Mouse (Mus musculus) heart, embryonic 13.5 days (tissue): Measurements from ENCODE around the gene Anapc11. TPM values are rescaled to one million over a fixed set of nuclear protein-coding genes. Genes with fewer than 3 reads are reported as not detected.
A peak's percentile ranks its signal among the peaks of the same experiment; 100 is the strongest.
"Not testable (repeated sequence)": the region's sequence is repeated elsewhere in the genome, so short reads cannot be mapped to it uniquely, and the experiment has no call there.

Experiments used
- ATAC-seq: fragments of 200-750 bp; cut with Nextera tagmentation; 2 replicates; pipeline ENCODE4 v1.8.0; 2017; ENCODE audit warnings: moderate TSS enrichment; ENCODE audit not compliant: insufficient number of reproducible peaks, low FRiP score, low TSS enrichment; ENCODE audit errors: extremely low read depth
- H3K27ac ChIP-seq: fragments of 300-500 bp; sonication (generic); replicated peaks from 2 replicates; pipeline ENCODE4 v1.5.1; 2015; ENCODE audit warnings: moderate library complexity, mild to moderate bottlenecking, inconsistent platforms
- H3K27me3 ChIP-seq: fragments of 300-500 bp; sonication (generic); replicated peaks from 2 replicates; pipeline ENCODE4 v1.6.1; 2015; ENCODE audit warnings: mild to moderate bottlenecking, inconsistent platforms
- H3K36me3 ChIP-seq: fragments of 300-500 bp; sonication (generic); 2 replicates; pipeline ENCODE4 v1.6.1; 2015; ENCODE audit warnings: mild to moderate bottlenecking, inconsistent platforms
- H3K4me1 ChIP-seq: fragments of 300-500 bp; sonication (generic); 2 replicates; pipeline ENCODE4 v1.6.1; 2015; ENCODE audit warnings: inconsistent platforms
- H3K4me2 ChIP-seq: fragments of 300-500 bp; sonication (generic); 2 replicates; pipeline ENCODE4 v1.6.1; 2015; ENCODE audit warnings: inconsistent platforms, mild to moderate bottlenecking, moderate library complexity
- H3K4me3 ChIP-seq: fragments of 300-500 bp; sonication (generic); 2 replicates; pipeline ENCODE4 v1.5.1; 2015; ENCODE audit warnings: moderate library complexity, mild to moderate bottlenecking, inconsistent platforms
- H3K9ac ChIP-seq: fragments of 300-500 bp; sonication (generic); 2 replicates; pipeline ENCODE4 v1.6.1; 2015; ENCODE audit warnings: inconsistent platforms, mild to moderate bottlenecking, moderate library complexity
- H3K9me3 ChIP-seq: fragments of 300-500 bp; sonication (generic); 2 replicates; pipeline ENCODE4 v1.6.1; 2016; ENCODE audit warnings: inconsistent platforms
- WGBS: fragments of 180-500 bp; shearing (Covaris S2); methylation state at CpG from one replicate; pipeline ENCODE4 v1.1.7; 2015; ENCODE audit warnings: mixed read lengths; 5-methylcytosine and 5-hydroxymethylcytosine counted together
- polyA plus RNA-seq: library from polyadenylated mRNA; unstranded; fragments of >200 nt; fragmentation: Nextera tagmentation; extraction: Ambion mirVana; gene quantifications from 2 replicates; pipeline ENCODE4 v1.2.1, GENCODE M21; 2015

Anapc11 gene
- polyA plus RNA-seq, 1 experiment from 2014 or later: 174 TPM

DNA sequence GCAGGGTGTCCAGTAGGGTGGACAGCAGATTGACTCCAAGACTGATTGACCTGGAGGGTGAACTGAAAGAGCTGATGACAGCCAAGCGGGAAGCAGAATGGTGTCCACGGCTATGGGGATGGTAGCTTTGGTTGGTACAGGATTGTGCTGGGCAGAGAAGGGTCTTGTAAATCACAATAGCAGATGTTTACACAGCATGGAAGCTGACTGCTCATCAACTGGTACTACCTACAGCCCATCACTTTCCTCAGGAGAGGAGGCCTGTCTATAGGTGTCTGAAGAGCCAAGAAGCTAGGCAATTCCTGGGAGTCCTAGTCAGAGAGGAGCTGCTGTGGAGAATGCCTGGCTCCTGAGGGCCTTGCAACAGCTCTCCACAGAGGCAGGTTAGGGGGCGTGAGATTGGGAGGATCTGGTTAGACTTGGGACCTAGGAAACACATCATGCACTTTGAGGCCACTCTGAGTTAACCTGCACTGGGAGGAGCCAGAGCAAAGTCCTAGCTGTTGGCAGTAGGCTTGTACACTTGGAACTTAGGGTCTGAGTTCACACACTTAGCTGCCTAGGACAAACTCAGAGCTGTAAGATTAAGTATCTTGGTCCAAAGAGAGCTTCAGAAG lies 21.7 kb upstream of the Anapc11 start:
- H3K9ac ChIP-seq: 0 out of 2 replicates have a peak overlapping the region, but pooled peaks have one; percentile 24
- no peaks in the 10 kb centered on the region for H3K9me3 ChIP-seq
- H3K4me1 ChIP-seq: peaks cover 42% of the 10 kb centered on the region
- H3K4me2 ChIP-seq: no peak overlapping the region
- 77% methylated on average over 3 of the region's 3 CpGs for WGBS
- ATAC-seq: no peak
- H3K27ac ChIP-seq: no peak overlapping the region
- no peak overlapping the region for H3K4me3 ChIP-seq
- H3K27me3 ChIP-seq: no peaks in the 10 kb centered on the region
- H3K36me3 ChIP-seq: peaks cover 38% of the 10 kb centered on the region

DNA sequence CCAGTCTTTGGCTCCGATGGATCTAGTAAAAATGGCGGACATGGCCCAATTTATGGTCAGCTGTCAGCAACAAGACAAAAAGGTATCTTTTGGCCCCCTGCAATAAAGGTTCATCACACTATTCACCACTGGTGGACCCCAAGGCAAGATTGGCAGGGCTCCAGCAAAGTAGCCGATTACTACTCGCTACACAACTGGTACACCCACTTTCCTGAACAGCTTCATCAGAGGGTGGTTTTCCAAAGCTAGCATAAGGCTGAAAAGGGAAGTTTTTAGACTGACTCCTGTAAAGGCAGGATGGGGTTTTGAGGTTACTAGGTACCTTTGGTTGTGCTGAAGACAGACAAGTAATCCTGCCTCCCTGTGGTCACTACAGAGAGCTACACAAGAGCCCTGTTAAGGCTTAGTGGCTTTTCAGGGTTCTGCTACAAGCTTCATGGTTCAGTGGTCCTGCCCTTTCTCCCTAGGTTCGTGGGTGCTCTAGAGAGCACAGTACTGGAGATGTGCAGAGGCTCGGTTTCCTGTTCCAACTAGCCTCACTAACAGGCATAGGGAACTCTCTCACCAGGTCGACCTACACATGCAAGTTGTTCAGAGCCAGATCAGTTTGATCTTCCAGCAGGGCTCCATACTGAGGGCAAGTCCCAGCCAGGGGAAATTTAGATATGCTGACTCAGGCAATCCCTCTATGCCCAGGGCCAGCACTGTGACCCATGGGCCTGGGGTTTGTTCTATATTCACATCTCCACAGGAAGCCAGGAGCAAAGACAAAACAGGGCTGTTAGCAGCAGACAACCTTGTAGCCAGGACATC lies 20.8 kb upstream of the Anapc11 start:
- Histone ChIP-seq H3K4me2 (no peak overlapping the region), H3K27me3 (no peaks in the 10 kb centered on the region), H3K4me3 (no peak overlapping the region), H3K27ac (no peak overlapping the region), H3K9me3 (no peaks in the 10 kb centered on the region), H3K9ac (no peak overlapping the region), H3K36me3 (peaks cover 38% of the 10 kb centered on the region), H3K4me1 (peaks cover 43% of the 10 kb centered on the region)
- ATAC-seq: no peak
- 86% methylated on average over 7 of the region's 7 CpGs for WGBS

DNA sequence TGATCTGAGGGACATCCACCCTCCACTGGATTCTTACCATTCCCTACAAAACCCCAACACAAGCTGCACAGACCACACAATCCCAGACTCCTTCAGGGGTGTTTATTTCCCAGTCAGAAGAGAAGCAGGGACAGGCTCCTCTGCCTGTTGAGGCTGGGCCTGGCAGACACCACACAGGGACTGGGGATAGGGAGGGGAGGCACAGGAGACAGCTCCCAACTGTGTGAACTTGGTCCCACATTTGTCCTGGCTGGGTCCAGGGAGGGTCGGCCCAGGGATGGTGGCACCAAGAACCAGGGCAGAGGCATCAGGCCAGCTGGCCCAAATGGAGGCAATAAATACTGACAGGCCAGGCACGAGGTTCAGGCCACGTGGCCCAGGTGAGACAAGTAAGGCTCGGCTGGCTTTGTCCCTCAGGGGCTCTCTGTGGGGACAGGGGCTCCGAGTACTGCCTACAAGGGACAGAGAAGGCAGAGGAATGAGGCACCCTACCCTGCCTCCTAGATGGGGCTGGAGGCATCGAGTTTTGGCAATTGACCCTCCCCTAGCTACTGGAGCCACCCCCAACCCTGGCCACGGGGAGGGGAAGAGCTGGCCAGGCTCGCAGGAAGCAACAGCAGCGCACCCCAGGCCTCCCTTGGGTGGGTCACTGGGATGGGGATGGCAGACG lies 20.1 kb upstream of the Anapc11 start:
- 80% methylated on average over 10 of the region's 10 CpGs for WGBS
- no peak for ATAC-seq
- Histone ChIP-seq H3K27ac (no peak overlapping the region), H3K4me2 (no peak overlapping the region), H3K27me3 (no peaks in the 10 kb centered on the region), H3K36me3 (peaks cover 42% of the 10 kb centered on the region), H3K9me3 (no peaks in the 10 kb centered on the region), H3K9ac (peak overlapping the region; percentile 98), H3K4me1 (peaks cover 45% of the 10 kb centered on the region), H3K4me3 (no peak overlapping the region)

DNA sequence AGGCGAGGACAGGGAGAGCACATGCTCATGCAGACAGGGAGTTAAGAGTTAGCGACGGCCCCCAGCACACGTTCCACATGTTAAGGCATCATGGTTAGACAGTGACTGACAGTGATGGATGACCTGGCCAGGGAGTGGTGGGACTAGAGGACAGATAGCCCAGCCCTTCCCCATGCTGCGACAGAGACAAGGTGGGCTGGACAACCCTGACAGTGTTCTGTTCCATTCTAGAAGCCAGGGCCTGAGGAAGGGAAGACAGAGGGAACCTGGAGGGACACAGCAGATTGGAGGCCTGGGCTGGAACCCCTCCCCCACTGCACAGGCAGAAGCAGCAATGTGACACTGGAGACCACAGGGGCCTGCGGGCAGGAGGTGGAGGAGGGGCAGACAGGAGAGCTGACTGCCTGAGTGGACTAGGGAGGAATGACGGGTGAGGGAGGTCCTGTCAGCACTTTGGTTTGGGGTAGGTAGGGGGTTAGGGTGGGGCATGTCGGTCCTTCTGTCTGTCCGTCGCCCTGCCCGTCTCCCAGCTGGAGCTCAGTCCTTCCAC lies 19.5 kb upstream of the Anapc11 start:
- peak overlapping the region; percentile 98 for H3K9ac ChIP-seq
- peaks cover 44% of the 10 kb centered on the region for H3K4me1 ChIP-seq
- no peak for ATAC-seq
- peaks cover 1% of the 10 kb centered on the region; the same call in 1 of the 2 replicates for H3K9me3 ChIP-seq
- H3K4me2 ChIP-seq: no peak overlapping the region
- no peaks in the 10 kb centered on the region for H3K27me3 ChIP-seq
- H3K4me3 ChIP-seq: peak overlapping the region; percentile 96; the same call in 1 of the 2 replicates
- 64% methylated on average over 11 of the region's 11 CpGs for WGBS
- H3K36me3 ChIP-seq: peaks cover 47% of the 10 kb centered on the region
- no peak overlapping the region for H3K27ac ChIP-seq

DNA sequence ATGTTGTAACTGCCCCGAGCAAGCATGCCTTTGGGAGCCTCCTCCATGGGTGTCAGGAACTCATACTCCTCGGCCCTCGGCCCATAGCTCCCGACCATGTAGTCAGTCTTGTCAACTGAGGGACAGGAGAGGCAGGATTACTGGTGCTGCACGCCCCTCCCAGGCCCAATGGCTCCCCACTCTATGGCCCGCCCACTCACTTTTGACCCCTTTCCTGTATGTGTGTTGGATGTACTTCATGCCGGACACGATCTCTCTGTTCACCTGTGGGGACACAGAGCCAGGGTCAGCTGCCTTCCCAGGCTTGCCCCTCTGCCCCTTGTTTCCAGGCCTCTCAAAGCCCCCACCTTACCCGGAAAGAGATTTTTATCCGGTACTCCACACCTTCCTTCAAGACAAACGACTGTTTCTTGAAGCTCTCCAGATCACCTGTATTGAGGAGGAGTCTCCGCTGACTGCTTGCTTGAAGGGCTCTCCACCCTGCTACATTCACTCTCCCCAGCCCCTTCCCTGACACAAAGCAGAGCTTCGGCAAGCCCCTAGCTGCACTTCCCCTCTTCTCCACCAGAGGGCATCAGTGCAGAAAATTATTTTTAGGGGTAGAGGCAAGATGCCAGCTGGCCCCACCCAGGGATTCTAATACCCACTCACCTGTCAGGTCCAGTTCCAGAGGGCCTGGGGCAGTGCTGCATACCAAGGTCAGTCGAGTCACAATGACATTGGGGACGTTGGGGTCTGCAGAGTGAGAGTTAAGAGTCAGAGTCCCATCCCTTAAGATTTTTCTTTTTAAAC lies 18.7 kb upstream of the Anapc11 start:
- peak overlapping the region; percentile 98 for H3K9ac ChIP-seq
- peaks cover 55% of the 10 kb centered on the region for H3K36me3 ChIP-seq
- H3K27ac ChIP-seq: peak overlapping the region; percentile 94
- WGBS: 44% methylated on average over 15 of the region's 15 CpGs
- H3K4me2 ChIP-seq: peak overlapping the region; percentile 88
- H3K4me3 ChIP-seq: peak overlapping the region; percentile 96
- no peak for ATAC-seq
- no peaks in the 10 kb centered on the region for H3K27me3 ChIP-seq
- H3K9me3 ChIP-seq: peaks cover 5% of the 10 kb centered on the region
- peaks cover 36% of the 10 kb centered on the region for H3K4me1 ChIP-seq

DNA sequence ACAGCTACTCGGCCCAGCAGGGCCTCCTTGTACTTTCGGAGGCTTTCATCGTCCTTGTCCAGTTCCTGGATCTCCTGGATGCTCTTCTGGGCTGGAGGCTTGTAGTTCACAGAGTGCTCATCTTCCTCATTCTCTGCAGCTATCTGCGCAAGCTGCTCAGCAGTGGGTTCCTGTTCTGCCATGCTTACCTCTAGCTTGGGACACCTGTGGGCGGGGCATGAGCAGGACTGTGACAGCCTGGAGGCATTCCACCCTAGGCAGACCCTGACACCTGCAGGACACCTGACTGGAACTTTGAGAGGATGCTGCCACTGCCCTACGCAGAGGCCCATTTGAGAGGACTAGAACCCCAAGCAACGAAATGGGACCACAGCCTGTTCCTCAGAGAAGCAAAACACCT lies 18.0 kb upstream of the Anapc11 start:
- H3K27me3 ChIP-seq: no peaks in the 10 kb centered on the region
- peaks cover 5% of the 10 kb centered on the region for H3K9me3 ChIP-seq
- H3K4me2 ChIP-seq: peak overlapping the region; percentile 88
- H3K27ac ChIP-seq: peak overlapping the region; percentile 94
- H3K4me3 ChIP-seq: peak overlapping the region; percentile 96
- peaks cover 60% of the 10 kb centered on the region for H3K36me3 ChIP-seq
- peaks cover 33% of the 10 kb centered on the region for H3K4me1 ChIP-seq
- ATAC-seq: no peak
- H3K9ac ChIP-seq: peak overlapping the region; percentile 98
- WGBS: 52% methylated on average over 7 of the region's 7 CpGs

DNA sequence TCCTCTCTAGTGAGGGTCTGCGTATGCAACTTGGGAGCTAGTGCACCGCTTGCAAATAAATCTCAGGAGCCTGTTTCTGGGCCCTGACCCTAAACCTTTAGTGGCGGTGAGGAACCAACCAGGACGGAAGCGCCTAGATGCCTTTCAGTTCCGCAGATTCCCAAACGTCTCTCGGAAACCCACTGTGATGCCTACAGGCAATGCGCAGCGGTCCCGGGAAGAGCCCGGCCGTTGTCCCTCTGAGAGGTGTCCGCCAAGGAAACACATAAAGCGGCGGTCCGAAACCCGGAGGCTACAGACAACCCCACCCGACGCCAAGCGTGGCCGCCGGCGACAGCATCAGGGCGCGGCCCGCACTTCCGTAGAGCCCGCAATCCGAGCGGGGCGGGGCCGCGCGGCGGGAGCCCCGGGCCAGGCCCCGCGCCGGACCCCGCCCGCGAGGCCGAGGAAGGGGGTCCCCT lies 17.3 kb upstream of the Anapc11 start:
- H3K4me3 ChIP-seq: peak overlapping the region; percentile 96
- peak; percentile 49 for ATAC-seq
- peaks cover 5% of the 10 kb centered on the region for H3K9me3 ChIP-seq
- WGBS: under 1% methylated on average over 43 of the region's 44 CpGs
- peak overlapping the region; percentile 98 for H3K9ac ChIP-seq
- no peaks in the 10 kb centered on the region for H3K27me3 ChIP-seq
- peaks cover 67% of the 10 kb centered on the region for H3K36me3 ChIP-seq
- peak overlapping the region; percentile 88 for H3K4me2 ChIP-seq
- peak overlapping the region; percentile 94 for H3K27ac ChIP-seq
- H3K4me1 ChIP-seq: peaks cover 33% of the 10 kb centered on the region

DNA sequence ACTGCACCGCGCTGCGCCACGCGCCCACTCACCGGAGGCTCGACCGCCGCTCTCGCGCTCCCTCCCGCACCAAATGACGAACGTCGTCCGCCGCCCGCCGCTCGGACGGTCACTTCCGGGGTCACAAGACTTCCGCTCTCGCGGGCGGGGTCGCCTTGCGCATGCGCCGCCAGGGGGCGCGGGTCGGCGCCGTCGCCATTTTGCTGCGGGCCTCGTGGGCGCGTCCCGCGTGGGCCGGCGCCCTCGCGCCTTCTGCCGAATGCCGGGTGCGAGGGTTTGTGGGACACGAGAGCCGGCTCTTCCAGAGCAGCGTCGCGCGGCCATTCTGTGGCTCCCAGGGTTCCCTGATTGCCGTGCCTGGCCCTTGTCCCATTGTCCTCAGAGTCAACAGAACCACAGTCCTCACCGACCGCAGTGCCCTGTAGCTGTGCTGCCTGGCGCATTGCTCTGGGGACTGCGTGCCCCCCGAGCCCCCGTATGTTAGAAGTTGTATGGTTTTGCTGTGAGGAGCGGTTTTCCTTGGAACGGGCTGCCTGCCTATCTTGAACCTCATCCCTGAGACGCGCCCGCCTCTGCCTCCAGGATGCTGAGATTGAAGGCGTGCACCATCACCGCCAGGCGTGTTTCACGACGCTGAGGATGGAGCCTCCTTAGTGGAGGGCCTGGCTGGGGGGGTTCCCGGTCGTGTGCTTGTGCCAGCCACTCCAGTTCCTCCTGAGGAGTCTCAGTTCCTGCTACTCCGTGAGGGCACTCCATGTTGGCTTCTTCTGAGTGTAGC lies 16.5 kb upstream of the Anapc11 start, which contains the start of gene Arhgdia:
Arhgdia (minus strand) TSS at position 135 of the 778 bp plus-strand sequence.
- Histone ChIP-seq H3K27ac (peak within 1 kb of the TSS; percentile 94), H3K4me2 (peak within 1 kb of the TSS; percentile 88), H3K4me1 (peaks cover 33% of the 10 kb centered on the region), H3K9me3 (peaks cover 5% of the 10 kb centered on the region), H3K4me3 (peak within 1 kb of the TSS; percentile 96), H3K27me3 (no peaks in the 10 kb centered on the region), H3K36me3 (peaks cover 71% of the 10 kb centered on the region), H3K9ac (peak within 1 kb of the TSS; percentile 98)
- peak; percentile 63 for ATAC-seq
- 5% methylated on average over 66 of the region's 75 CpGs for WGBS

DNA sequence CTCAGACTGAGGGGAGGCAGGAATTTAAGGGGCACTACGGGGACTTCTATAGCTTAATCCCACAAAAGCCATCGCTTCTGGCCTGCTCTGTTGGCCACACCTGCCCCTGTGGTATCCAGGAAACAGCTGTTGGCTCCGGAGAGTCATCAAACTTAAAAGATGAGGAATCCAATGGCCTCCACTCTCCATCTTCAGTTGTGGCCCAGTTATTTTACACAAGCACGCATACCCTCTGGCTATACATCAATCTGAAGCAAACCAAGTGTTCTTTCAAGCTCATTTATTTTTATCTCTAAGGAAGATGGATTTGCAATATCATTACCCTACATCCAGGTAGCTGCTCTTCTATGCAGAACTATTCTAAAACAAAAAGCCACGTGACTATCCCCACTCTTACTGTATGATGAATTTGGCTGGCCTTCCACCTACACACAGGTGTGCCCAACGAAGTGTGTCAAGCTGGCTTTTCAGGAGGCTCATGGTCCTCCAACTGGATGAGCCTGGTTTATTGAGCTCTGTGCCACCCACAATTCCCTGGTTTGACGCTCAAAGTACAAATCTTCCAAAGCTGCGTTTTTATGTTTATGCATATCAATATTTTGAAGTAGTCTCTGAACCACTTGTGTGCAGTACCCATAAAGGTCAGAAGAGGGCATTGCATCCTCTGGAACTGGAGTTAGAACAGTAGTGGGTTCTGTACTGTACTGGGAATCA lies 15.8 kb upstream of the Anapc11 start:
- Histone ChIP-seq H3K4me1 (peaks cover 33% of the 10 kb centered on the region), H3K36me3 (peaks cover 71% of the 10 kb centered on the region), H3K4me3 (peak overlapping the region; percentile 96), H3K27ac (peak overlapping the region; percentile 94), H3K9ac (peak overlapping the region; percentile 98), H3K4me2 (peak overlapping the region; percentile 88), H3K27me3 (no peaks in the 10 kb centered on the region), H3K9me3 (peaks cover 5% of the 10 kb centered on the region)
- 70% methylated on average over 8 of the region's 8 CpGs for WGBS
- no peak for ATAC-seq

DNA sequence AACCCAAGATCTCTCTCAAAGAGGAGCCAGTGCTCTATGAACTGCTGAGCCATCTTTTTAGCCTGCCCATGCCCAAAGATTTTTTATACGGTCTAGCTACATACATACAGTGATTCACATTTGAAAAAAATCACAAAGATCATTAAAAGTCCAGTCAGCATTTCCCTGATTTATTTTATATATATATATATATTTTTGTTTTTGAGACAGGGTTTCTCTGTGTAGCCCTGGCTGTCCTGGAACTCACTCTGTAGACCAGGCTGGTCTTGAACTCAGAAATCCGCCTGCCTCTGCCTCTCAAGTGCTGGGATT lies 15.3 kb upstream of the Anapc11 start:
- peaks cover 33% of the 10 kb centered on the region for H3K4me1 ChIP-seq
- WGBS: 90% methylated on average over 2 of the region's 2 CpGs
- not testable (repeated sequence) for H3K9ac ChIP-seq

More for the DNA sequence above, 15.3 kb upstream of the Anapc11 start:
- not testable (repeated sequence) for H3K27ac ChIP-seq, H3K4me2 ChIP-seq, H3K9me3 ChIP-seq, H3K27me3 ChIP-seq, ATAC-seq, H3K4me3 ChIP-seq
- H3K36me3 ChIP-seq: peaks cover 71% of the 10 kb centered on the region
